Mouse (Mus musculus): Measurements from ENCODE around the gene Olfr952. TPM values are rescaled to one million over a fixed set of nuclear protein-coding genes. Genes with fewer than 3 reads are reported as not detected.

Olfr952 gene
- not detected in 2 replicates for polyA plus RNA-seq (2012; rRNA removed)

- DNase-seq (ENCODE audit: low spot score): no peak
These were observed at the start of gene Olfr952 for GRCm38 (mm10) chr9:39427048-39427447. TSS of gene Olfr952 (minus strand) at chr9:39427148.

- DNase-seq (ENCODE audit: low spot score): no peak
These were observed 44.9 kb upstream of the Olfr952 start, which contains the start of gene Olfr955 for GRCm38 (mm10) chr9:39471844-39472243. TSS of gene Olfr955 (minus strand) at chr9:39471944.

- DNase-seq (ENCODE audit: low spot score): no peak
These were observed 29.5 kb upstream of the Olfr952 start, which contains the start of gene Olfr954 for GRCm38 (mm10) chr9:39456401-39456800. TSS of gene Olfr954 (plus strand) at chr9:39456701.

- no peak for DNase-seq (ENCODE audit: low spot score)
These were observed 39.8 kb downstream of the Olfr952 start, which contains the start of gene Olfr951 for GRCm38 (mm10) chr9:39387110-39387509. TSS of gene Olfr951 (plus strand) at chr9:39387410.

Other genes starting within 250 kb of the Olfr952 start
- not detected in 2 replicates for gene Olfr944, start 225.2 kb downstream of the Olfr952 start, polyA plus RNA-seq (2012; rRNA removed)
- gene Olfr1537, start 177.2 kb downstream of the Olfr952 start, polyA plus RNA-seq (2012; rRNA removed): not detected in 2 replicates
- gene Olfr945, start 150.3 kb downstream of the Olfr952 start, polyA plus RNA-seq (2012; rRNA removed): not detected in 2 replicates
- gene Olfr948, start 101.1 kb downstream of the Olfr952 start, polyA plus RNA-seq (2012; rRNA removed): not detected in 2 replicates
- gene Olfr951, start 39.7 kb downstream of the Olfr952 start, polyA plus RNA-seq (2012; rRNA removed): not detected in 2 replicates
- gene Olfr954, start 29.6 kb upstream of the Olfr952 start, polyA plus RNA-seq (2012; rRNA removed): not detected in 2 replicates
- gene Olfr955, start 44.8 kb upstream of the Olfr952 start, polyA plus RNA-seq (2012; rRNA removed): not detected in 2 replicates
- gene Olfr44, start 66.8 kb upstream of the Olfr952 start, polyA plus RNA-seq (2012; rRNA removed): not detected in 2 replicates
- gene Olfr957, start 88.7 kb upstream of the Olfr952 start, polyA plus RNA-seq (2012; rRNA removed): not detected in 2 replicates
- not detected in 2 replicates for gene Olfr958, start 126.9 kb upstream of the Olfr952 start, polyA plus RNA-seq (2012; rRNA removed)
- gene Olfr959, start 148.4 kb upstream of the Olfr952 start, polyA plus RNA-seq (2012; rRNA removed): not detected in 2 replicates
- gene AW551984, start 177.3 kb upstream of the Olfr952 start, polyA plus RNA-seq (2012; rRNA removed): 14.8 and 16.8 TPM in 2 replicates
- not detected in 2 replicates for gene Olfr148, start 183.5 kb upstream of the Olfr952 start, polyA plus RNA-seq (2012; rRNA removed)
- not detected in 2 replicates for gene Olfr960, start 194.2 kb upstream of the Olfr952 start, polyA plus RNA-seq (2012; rRNA removed)
- not detected in 2 replicates for gene Olfr961, start 217.9 kb upstream of the Olfr952 start, polyA plus RNA-seq (2012; rRNA removed)
- gene Olfr963, start 240.1 kb upstream of the Olfr952 start, polyA plus RNA-seq (2012; rRNA removed): not detected in 2 replicates

Data from urinary bladder, adult 2 months (tissue).